Mouse (Mus musculus): ENCODE results near the gene Ifitm1.
A peak's percentile ranks its signal among the peaks of the same experiment; 100 is the strongest.
"Not testable (repeated sequence)": the region's sequence is repeated elsewhere in the genome, so short reads cannot be mapped to it uniquely, and the experiment has no call there.

Gene Ifitm1

DNA sequence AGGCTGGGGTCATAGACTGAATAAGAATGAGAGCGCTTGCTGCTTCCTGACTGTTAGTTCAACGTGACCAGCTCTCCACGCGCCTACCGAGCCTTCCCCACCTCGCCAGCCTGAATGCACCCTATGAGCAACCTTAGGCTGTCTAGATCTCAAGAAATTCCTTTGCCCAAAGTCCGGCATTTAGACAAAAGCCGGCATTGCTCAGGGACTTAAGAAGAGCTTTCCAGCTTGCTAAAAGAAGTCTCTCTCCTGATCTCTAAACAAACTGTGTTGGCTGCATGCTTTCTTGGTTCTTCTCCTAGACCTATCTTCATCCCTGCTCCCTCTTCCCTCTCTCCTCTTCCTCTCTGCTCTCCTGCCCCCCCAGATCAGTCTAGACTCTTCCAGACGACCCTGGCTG, 7.9 kb downstream of the Ifitm1 start:
- DNase-seq (ENCODE audit: low read depth in 1 of 2, low spot score in 2 of 2) = no peak

- DNase-seq (ENCODE audit: low read depth in 1 of 2, low spot score in 2 of 2) = no peak
Measured at GRCm38 (mm10) chr7:140975465-140975864, 8.4 kb downstream of the Ifitm1 start.

- DNase-seq (ENCODE audit: low read depth in 1 of 2, low spot score in 2 of 2) = not testable (repeated sequence)
Measured at GRCm38 (mm10) chr7:140976720-140977119, 9.7 kb downstream of the Ifitm1 start.

- DNase-seq (ENCODE audit: low read depth in 1 of 2, low spot score in 2 of 2) = no peak
Measured at GRCm38 (mm10) chr7:140981704-140982103, 14.7 kb downstream of the Ifitm1 start.

GRCm38 (mm10) chr7:140982971-140983370, 15.9 kb downstream of the Ifitm1 start:
- DNase-seq (ENCODE audit: low read depth in 1 of 2, low spot score in 2 of 2) = no peak

DNA sequence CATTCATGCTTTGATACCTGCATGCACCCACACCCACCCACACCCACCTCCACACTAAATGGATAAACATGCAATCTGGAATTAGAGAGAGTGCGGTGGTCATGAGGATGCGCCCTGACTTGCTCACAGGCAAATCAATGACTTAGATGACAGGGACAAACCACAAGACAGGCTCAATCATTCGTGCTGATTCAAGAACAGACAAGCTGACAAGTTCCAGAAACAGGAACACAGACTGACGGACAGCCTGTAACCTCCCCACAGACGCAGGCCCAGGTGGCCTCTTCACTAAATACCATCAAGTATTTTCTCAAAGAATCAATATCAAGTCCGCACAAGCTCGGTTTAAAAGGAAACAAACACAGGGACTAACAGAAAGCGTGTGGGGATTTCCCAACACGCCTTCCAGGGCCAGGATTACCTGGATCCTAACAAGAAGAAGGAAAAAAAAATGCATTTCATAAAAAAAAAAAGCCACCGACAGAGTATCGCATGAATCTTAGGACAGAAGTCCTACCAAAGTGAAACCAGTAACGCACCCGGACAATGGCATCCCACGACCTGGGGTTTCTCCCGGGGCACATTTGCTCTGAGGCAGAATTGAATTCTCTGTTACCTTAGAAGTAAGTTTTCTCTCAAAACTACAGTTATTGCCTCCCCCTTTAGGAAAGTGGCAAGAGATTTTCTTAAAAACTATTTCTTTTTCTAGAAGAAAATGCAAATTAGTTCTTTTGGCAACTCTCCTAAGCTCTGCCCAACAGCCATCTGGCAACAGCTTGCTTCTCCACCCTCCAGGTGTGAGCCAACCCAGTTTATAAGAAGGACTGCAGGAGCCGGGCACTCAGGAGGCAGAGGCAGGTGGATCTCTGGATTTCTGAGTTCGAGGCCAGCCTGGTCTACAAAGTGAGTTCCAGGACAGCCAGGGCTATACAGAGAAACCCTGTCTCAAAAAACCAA, 20.4 kb downstream of the Ifitm1 start:
- no peak for DNase-seq (ENCODE audit: low read depth in 1 of 2, low spot score in 2 of 2)

GRCm38 (mm10) chr7:140989022-140989421, 22.0 kb downstream of the Ifitm1 start:
- DNase-seq (ENCODE audit: low read depth in 1 of 2, low spot score in 2 of 2) = no peak

DNA sequence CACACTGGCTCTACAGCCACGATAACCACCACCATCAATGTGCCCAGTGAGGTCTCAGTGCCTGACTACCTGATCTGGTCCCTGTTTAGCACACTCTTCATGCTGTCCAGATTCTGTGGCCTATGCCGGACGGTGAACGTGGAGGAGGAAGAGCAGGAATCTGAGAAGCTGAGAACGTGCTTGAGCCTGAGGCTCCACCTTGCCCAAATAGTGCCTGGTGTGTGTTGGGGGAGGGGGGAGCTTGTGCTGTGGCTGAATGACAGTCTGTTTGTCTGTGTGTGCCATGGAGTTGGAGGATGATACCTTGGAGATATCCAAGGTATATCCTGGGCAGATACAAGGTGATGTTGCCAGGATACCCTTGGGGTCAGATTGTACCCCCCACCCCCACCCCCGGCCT, 23.2 kb downstream of the Ifitm1 start:
- no peak for DNase-seq (ENCODE audit: low read depth in 1 of 2, low spot score in 2 of 2)

DNA sequence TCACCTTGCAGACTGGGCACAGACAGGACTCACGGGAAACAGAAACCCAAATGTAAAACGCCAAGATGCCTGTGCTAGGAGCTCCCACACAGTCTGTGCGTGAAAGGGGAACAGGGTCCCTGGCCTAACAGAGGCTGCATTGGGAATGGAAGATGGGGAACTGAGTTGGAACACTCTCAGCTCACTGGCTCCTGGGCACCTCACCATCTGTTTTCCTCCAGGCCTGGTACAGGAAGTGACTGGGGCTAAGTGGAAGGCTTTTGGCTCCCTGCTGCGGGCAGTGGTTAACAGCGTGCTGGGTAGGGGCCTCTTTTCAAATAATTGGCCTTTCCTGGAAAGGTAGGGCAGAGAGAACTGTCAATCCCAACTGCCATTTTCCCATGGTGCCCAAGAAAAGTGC, 23.6 kb downstream of the Ifitm1 start:
- no peak for DNase-seq (ENCODE audit: low read depth in 1 of 2, low spot score in 2 of 2)

- DNase-seq (ENCODE audit: low read depth in 1 of 2, low spot score in 2 of 2) = no peak
Measured at GRCm38 (mm10) chr7:140991117-140991689, 24.2 kb downstream of the Ifitm1 start.

- DNase-seq (ENCODE audit: low read depth in 1 of 2, low spot score in 2 of 2) = peak in 1 of 2 experiments; percentile 53
Measured at GRCm38 (mm10) chr7:140997817-140998216, 30.8 kb downstream of the Ifitm1 start.

DNA sequence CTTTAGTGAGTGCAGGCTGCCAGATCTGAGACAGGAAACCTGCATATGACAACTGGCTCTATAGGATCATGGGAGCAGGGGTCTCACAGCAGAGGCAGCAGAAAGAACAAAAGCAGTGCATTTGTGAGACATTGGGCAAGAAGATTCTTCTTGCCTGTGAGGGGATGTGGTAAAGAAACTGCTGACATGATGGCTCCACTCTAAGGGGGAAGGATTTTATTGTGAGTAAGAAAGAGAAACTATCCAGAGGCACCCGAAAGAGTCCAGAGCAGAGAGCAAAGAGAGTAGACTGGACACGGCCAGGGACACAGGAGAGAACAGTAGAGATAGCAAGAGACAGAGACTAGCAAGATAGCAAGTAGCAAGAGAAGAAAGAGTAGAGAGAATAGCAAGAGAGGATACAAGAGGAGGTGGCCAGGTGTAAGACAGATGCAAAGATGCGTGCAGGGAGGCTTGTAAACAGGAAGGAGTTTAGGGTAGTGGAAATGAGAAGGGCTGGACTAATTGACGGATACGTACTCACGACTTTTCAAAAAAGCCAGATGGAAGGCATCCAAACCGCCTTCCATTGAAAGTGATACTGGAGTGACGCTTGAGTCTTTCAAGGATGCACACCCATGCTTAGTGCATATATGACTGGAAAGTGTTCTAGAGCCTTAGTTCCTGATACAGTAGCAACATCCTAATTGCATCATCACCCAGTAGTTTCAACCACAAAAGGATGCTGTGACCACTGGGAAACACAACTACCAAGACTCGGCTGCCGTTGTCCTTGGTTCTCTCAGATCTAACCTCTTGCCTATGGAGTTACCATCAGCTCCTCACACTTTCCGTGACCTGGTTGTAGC, 32.1 kb downstream of the Ifitm1 start:
- DNase-seq (ENCODE audit: low read depth in 1 of 2, low spot score in 2 of 2) = peak; percentile 60 to 62

DNA sequence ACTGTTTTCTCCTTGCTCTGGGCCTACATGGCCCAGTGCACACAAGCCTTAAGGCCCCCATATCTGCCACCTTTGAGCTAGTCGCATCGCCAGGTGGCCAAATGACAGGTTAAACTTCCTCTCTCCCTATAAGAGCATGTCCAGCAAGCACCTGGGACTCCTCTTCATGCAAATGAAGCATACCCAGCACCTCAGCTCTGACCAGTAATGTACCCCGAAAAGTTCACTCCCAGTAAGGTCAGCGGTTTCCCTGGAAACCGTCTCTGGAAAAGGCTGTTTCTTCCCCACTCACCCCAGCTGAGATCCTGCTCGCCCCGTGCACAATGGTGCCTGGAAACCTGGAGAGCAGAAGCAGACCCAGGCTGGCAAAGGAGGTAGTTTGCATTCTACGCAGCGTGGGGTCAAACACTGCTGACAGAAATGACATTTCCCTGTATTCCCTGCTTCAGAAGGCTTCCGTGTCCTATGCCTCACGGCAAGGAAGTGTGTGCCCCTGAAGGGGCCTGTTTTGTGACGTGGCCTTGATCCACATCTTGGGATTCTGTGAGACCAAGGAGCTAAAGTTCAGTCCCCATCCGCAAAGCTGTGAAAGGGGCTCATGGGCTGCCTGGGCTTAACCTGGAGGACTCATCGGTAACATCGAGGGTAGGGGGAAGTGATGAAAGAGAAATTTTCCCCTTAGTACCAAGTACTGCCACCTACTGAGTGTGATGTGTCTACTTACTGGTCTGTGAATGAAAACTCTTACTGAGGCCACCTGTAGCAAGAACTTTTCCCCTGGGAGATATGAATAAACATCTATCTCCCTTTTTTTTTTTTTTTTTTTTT, 34.1 kb downstream of the Ifitm1 start:
- no peak for DNase-seq (ENCODE audit: low read depth in 1 of 2, low spot score in 2 of 2)

- no peak for DNase-seq (ENCODE audit: low read depth in 1 of 2, low spot score in 2 of 2)
Measured at GRCm38 (mm10) chr7:141003248-141004010, 36.4 kb downstream of the Ifitm1 start.

DNA sequence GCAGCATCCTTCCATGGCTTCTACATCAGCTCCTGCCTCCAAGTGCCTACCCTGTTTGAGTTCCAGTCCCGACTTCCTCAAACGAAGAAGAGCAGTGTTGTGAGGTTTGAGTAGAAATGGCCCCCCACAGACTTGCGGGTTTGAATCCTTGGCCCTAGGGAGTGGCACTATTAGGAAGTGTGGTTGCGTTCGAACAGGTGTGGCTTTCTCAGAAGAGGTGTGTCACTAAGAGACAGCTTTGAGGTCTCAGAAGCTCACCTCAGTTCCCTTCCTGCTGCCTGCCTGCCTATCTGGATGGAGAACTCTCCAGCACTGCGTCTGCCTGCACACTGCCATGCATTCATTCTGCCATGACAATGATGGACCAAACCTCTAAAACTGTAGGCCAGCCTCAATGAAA, 39.4 kb downstream of the Ifitm1 start:
- DNase-seq (ENCODE audit: low read depth in 1 of 2, low spot score in 2 of 2) = no peak

DNA sequence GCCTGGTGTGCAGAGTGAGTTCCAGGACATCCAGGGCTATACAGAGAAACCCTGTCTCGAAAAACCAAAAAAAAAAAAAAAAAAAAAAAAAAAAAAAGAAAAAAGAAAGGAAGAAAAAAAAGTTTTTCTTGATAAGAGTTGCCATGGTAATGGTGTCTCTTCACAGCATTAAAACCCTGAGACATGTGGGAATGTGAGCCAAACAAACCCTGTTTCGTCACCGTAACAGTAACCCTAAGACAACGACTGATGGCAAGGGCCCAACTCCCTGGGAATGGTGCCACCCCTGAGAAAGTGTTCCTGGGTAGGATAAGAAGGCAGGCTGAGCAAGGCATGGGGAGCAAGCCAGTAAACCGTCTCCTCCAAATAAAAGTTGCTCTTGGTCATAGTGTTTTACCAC, 39.9 kb downstream of the Ifitm1 start:
- DNase-seq (ENCODE audit: low read depth in 1 of 2, low spot score in 2 of 2) = no peak

GRCm38 (mm10) chr7:141008312-141008761, 41.3 kb downstream of the Ifitm1 start:
- DNase-seq (ENCODE audit: low read depth in 1 of 2, low spot score in 2 of 2) = peak in 1 of 2 experiments; percentile 27

DNA sequence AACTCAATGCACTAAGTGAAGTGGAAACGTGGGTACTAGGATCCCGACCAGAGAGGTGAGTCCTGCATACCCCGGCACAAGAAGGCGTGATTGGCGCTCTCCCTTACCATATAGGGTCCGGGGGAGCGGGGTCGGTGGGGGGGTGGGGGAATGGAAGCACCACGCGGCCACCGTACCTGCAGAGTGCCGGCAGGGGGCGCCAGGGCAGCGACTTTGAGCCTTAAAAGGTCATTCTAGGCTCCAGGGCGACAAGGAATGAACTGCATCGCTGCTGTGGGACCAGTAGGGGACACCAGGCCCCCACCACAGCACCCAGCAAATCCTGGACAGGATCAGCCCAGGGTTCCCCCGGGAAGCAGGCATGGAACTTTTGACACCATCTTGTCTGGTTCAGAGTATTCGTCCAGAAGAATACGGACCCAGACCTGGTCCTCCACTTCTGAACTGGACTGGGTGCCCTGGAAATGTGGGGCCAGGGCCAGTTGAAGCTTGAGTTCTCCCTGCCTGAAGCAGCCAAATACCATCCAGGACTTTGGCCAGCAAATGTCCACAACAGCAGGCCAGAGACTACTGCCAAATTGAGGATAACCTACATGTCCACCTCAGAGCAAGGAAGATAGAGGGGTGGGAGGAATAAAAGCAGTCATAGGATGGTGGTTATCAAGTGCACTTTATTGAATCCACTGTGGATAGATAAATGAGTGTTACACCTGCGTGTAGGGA, 42.1 kb downstream of the Ifitm1 start:
- DNase-seq (ENCODE audit: low read depth in 1 of 2, low spot score in 2 of 2) = peak; percentile 56 to 76

DNA sequence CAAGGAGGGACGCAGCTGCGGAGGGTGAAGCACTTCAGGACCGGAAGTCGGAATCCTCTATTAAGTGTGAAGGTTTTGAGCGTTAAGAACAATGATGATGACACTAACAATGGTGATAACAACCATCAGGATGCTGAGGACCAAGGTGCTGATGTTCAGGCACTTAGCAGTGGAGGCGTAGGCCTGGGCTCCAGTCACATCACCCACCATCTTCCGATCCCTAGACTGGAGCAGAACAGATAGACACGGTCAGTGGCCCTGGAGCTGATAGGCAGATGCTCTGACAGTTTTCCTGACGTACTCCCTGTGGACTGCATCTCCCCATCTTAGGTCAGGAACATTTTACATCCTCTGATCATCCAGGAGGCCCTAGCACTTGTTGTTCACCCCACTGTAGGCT, 42.6 kb downstream of the Ifitm1 start:
- DNase-seq (ENCODE audit: low read depth in 1 of 2, low spot score in 2 of 2) = no peak

Measured in monocyte, adult 2 months (primary cell).